Mouse (Mus musculus) forebrain, postnatal 0 days (tissue): ENCODE results near the gene Twsg1. TPM values are rescaled to one million over a fixed set of nuclear protein-coding genes. Genes with fewer than 3 reads are reported as not detected.

Experiments
- ATAC-seq: fragments of 200-750 bp; cut with Nextera tagmentation; 2 replicates; pipeline ENCODE4 v1.8.0; 2017; ENCODE audit warnings: mild to moderate bottlenecking, moderate library complexity
- DNase-seq: peaks from one replicate; pipeline ENCODE4 v3.0.0-alpha.2; 2015
- H3K27ac ChIP-seq: fragments of 300-500 bp; sonication (generic); 2 replicates; pipeline ENCODE4 v1.5.1; 2014; ENCODE audit warnings: low read depth, mild to moderate bottlenecking, antibody characterized with exemption, low read length, moderate library complexity, mixed read lengths
- H3K27me3 ChIP-seq: fragments of 300-500 bp; sonication (generic); 2 replicates; pipeline ENCODE4 v1.6.1; 2014; ENCODE audit warnings: mild to moderate bottlenecking, low read length, mixed read lengths; ENCODE audit not compliant: insufficient read depth
- H3K36me3 ChIP-seq: fragments of 300-500 bp; sonication (generic); 2 replicates; pipeline ENCODE4 v1.6.1; 2014; ENCODE audit warnings: mild to moderate bottlenecking, moderate library complexity; ENCODE audit not compliant: insufficient read depth
- H3K4me1 ChIP-seq: fragments of 300-500 bp; sonication (generic); 2 replicates; pipeline ENCODE4 v1.6.1; 2014; ENCODE audit warnings: antibody characterized with exemption; ENCODE audit not compliant: insufficient read depth
- H3K4me2 ChIP-seq: fragments of 300-500 bp; sonication (generic); 2 replicates; pipeline ENCODE4 v1.6.1; 2014; ENCODE audit warnings: low read depth, mild to moderate bottlenecking, moderate library complexity
- H3K4me3 ChIP-seq: fragments of 300-500 bp; sonication (generic); 2 replicates; pipeline ENCODE4 v1.5.1; 2014; ENCODE audit warnings: low read depth, low read length, mixed read lengths
- H3K9ac ChIP-seq: fragments of 300-500 bp; sonication (generic); 2 replicates; pipeline ENCODE4 v1.6.1; 2014; ENCODE audit warnings: mild to moderate bottlenecking
- H3K9me3 ChIP-seq: fragments of 300-500 bp; sonication (generic); 2 replicates; pipeline ENCODE4 v1.6.1; 2016; ENCODE audit warnings: low read length
- CTCF ChIP-seq: sonication (generic); IDR thresholded peaks from 2 replicates; pipeline ENCODE4 v1.5.1; 2016; ENCODE audit warnings: antibody characterized with exemption, control low read depth, low read depth
- WGBS: fragments of 180-500 bp; shearing (Covaris S2); extraction: QIAGEN DNeasy Blood & Tissue Kit; methylation state at CpG from one replicate; pipeline ENCODE4 v1.1.7; 2014; 5-methylcytosine and 5-hydroxymethylcytosine counted together
- polyA plus RNA-seq: library from polyadenylated mRNA; unstranded; fragments of >200 nt; fragmentation: Nextera tagmentation; extraction: Ambion mirVana; gene quantifications from 2 replicates; pipeline ENCODE4 v1.2.1, GENCODE M21; 2015
- total RNA-seq: library from RNA; depleted of rRNA; stranded (reverse); fragments of >200 nt; gene quantifications from 2 replicates; pipeline ENCODE4 v1.2.3, GENCODE M21; 2014; rRNA removed

Gene Twsg1
- total and polyA plus RNA-seq, 2 experiments from 2014 or later = 46.1 to 50.2 TPM

- H3K36me3 ChIP-seq = no peaks in the 10 kb centered on the region
- ATAC-seq = no peak
These were observed 74.0 kb downstream of the Twsg1 start for GRCm38 (mm10) chr17:65877026-65877425.

GRCm38 (mm10) chr17:65873834-65874233 is 77.2 kb downstream of the Twsg1 start:
- no peaks in the 10 kb centered on the region for H3K36me3 ChIP-seq
- H3K27ac ChIP-seq = no peak overlapping the region
- no peak overlapping the region for H3K9ac ChIP-seq
- TF ChIP-seq CTCF = no peak
- no peaks in the 10 kb centered on the region for H3K27me3 ChIP-seq
- WGBS = 92% methylated on average over 11 of the region's 11 CpGs
- no peak overlapping the region for H3K4me2 ChIP-seq
- no peaks in the 10 kb centered on the region; the same call in 1 of the 2 replicates for H3K4me1 ChIP-seq
- no peaks in the 10 kb centered on the region for H3K9me3 ChIP-seq
- no peak for ATAC-seq
- no peak overlapping the region for H3K4me3 ChIP-seq
- DNase-seq = no peak

More at GRCm38 (mm10) chr17:65877026-65877425, 74.0 kb downstream of the Twsg1 start:
- Histone ChIP-seq H3K27me3 (no peaks in the 10 kb centered on the region), H3K9me3 (no peaks in the 10 kb centered on the region), H3K27ac (no peak overlapping the region), H3K4me2 (no peak overlapping the region), H3K9ac (no peak overlapping the region), H3K4me3 (no peak overlapping the region), H3K4me1 (peaks cover 2% of the 10 kb centered on the region)
- TF ChIP-seq CTCF = no peak
- no peak for DNase-seq
- WGBS = 79% methylated on average over 6 of the region's 6 CpGs

GRCm38 (mm10) chr17:65873156-65873555 is 77.9 kb downstream of the Twsg1 start:
- WGBS = 84% methylated on average over 4 of the region's 4 CpGs
- ATAC-seq = no peak
- H3K36me3 ChIP-seq = no peaks in the 10 kb centered on the region

GRCm38 (mm10) chr17:65872652-65873051 is 78.4 kb downstream of the Twsg1 start:
- WGBS = 40% methylated on average over 6 of the region's 6 CpGs
- H3K4me3 ChIP-seq = no peak overlapping the region

More at GRCm38 (mm10) chr17:65873156-65873555, 77.9 kb downstream of the Twsg1 start:
- Histone ChIP-seq H3K9me3 (no peaks in the 10 kb centered on the region), H3K4me3 (no peak overlapping the region), H3K27ac (no peak overlapping the region), H3K9ac (no peak overlapping the region), H3K4me1 (no peaks in the 10 kb centered on the region; the same call in 1 of the 2 replicates), H3K4me2 (no peak overlapping the region), H3K27me3 (no peaks in the 10 kb centered on the region)
- TF ChIP-seq CTCF = no peak
- DNase-seq = no peak

GRCm38 (mm10) chr17:65872051-65872450 is 79.0 kb downstream of the Twsg1 start:
- Histone ChIP-seq H3K9me3 (no peaks in the 10 kb centered on the region), H3K27ac (no peak overlapping the region), H3K4me3 (no peak overlapping the region), H3K4me2 (no peak overlapping the region), H3K4me1 (no peaks in the 10 kb centered on the region; the same call in 1 of the 2 replicates), H3K27me3 (no peaks in the 10 kb centered on the region), H3K9ac (no peak overlapping the region), H3K36me3 (no peaks in the 10 kb centered on the region)
- 68% methylated on average over 6 of the region's 6 CpGs for WGBS
- ATAC-seq (no peak), DNase-seq (no peak)
- TF ChIP-seq CTCF = no peak

More at GRCm38 (mm10) chr17:65872652-65873051, 78.4 kb downstream of the Twsg1 start:
- H3K27ac ChIP-seq = no peak overlapping the region
- TF ChIP-seq CTCF = peak; percentile 57
- H3K9ac ChIP-seq = no peak overlapping the region
- no peaks in the 10 kb centered on the region for H3K27me3 ChIP-seq
- no peaks in the 10 kb centered on the region for H3K9me3 ChIP-seq
- H3K4me1 ChIP-seq = no peaks in the 10 kb centered on the region; the same call in 1 of the 2 replicates
- no peak overlapping the region for H3K4me2 ChIP-seq
- no peaks in the 10 kb centered on the region for H3K36me3 ChIP-seq
- ATAC-seq (peak; percentile 38; the same call in 1 of the 2 replicates), DNase-seq (no peak)

Other genes with a start within 250 kb of the Twsg1 start
- gene Rab31, start 178.5 kb downstream of the Twsg1 start, total RNA-seq = 92.8 and 110 TPM in 2 replicates
- 74.0 and 79.3 TPM in 2 replicates for gene Rab31, start 178.5 kb downstream of the Twsg1 start, polyA plus RNA-seq
- 51.0 and 59.2 TPM in 2 replicates for gene Ppp4r1, start 168.7 kb downstream of the Twsg1 start, total RNA-seq
- 20.7 and 28.7 TPM in 2 replicates for gene Ppp4r1, start 168.7 kb downstream of the Twsg1 start, polyA plus RNA-seq
- gene Ralbp1, start 65.4 kb downstream of the Twsg1 start, total RNA-seq = 39.9 and 40.7 TPM in 2 replicates
- gene Ralbp1, start 65.4 kb downstream of the Twsg1 start, polyA plus RNA-seq = 34.4 and 47.7 TPM in 2 replicates
- gene Ankrd12, start 125.9 kb upstream of the Twsg1 start, total RNA-seq = 74.7 and 80.1 TPM in 2 replicates
- 147 and 207 TPM in 2 replicates for gene Ankrd12, start 125.9 kb upstream of the Twsg1 start, polyA plus RNA-seq
- gene Ndufv2, start 150.3 kb upstream of the Twsg1 start, total RNA-seq = 143 and 190 TPM in 2 replicates
- 432 and 524 TPM in 2 replicates for gene Ndufv2, start 150.3 kb upstream of the Twsg1 start, polyA plus RNA-seq
- gene Washc1, start 160.3 kb upstream of the Twsg1 start, total RNA-seq = 53.0 and 54.6 TPM in 2 replicates
- gene Washc1, start 160.3 kb upstream of the Twsg1 start, polyA plus RNA-seq = 38.9 and 42.0 TPM in 2 replicates
- 5.6 and 5.7 TPM in 2 replicates for gene Ddx11, start 172.3 kb upstream of the Twsg1 start, total RNA-seq
- gene Ddx11, start 172.3 kb upstream of the Twsg1 start, polyA plus RNA-seq = 1.4 and 2.3 TPM in 2 replicates